Mouse (Mus musculus) MEL (cell line): ENCODE measurements around the gene Osbpl8. TPM values are rescaled to one million over a fixed set of nuclear protein-coding genes. Genes with fewer than 3 reads are reported as not detected.
A peak's percentile ranks its signal among the peaks of the same experiment; 100 is the strongest.

Experiments
- DNase-seq: peaks from one replicate; pipeline ENCODE4 v3.0.0; 2011; ENCODE audit warnings: low read depth, low spot score
- H3K27ac ChIP-seq: 2 replicates; pipeline ENCODE4 v1.5.1; 2012; ENCODE audit warnings: low read depth, mild to moderate bottlenecking, control low read depth, low read length, moderate library complexity; ENCODE audit not compliant: control insufficient read depth
- H3K27me3 ChIP-seq, 2 experiments: fragments of 150-350 bp in 1 of 2; sonication (generic) in 1 of 2; 2 replicates each; pipeline ENCODE4 v1.6.1; 2012; ENCODE audit warnings: low read length in 2 of 2, mild to moderate bottlenecking in 2 of 2, improper control_type of control experiment in 1 of 2, moderate library complexity in 1 of 2; ENCODE audit not compliant: insufficient read depth in 2 of 2, control insufficient read depth in 1 of 2
- H3K36me3 ChIP-seq, 2 experiments: 2 replicates each; pipeline ENCODE4 v1.6.1; 2012 to 2014; ENCODE audit warnings: low read length in 2 of 2, improper control_type of control experiment in 1 of 2, inconsistent platforms in 1 of 2, mild to moderate bottlenecking in 1 of 2; ENCODE audit not compliant: insufficient read depth in 2 of 2, control insufficient read depth in 1 of 2
- H3K4me1 ChIP-seq, 2 experiments: fragments of 150-350 bp in 1 of 2; sonication (generic) in 1 of 2; 2 replicates each; pipeline ENCODE4 v1.6.1; 2012; ENCODE audit warnings: low read length in 2 of 2, improper control_type of control experiment in 1 of 2, mild to moderate bottlenecking in 1 of 2; ENCODE audit not compliant: insufficient read depth in 2 of 2, control insufficient read depth in 1 of 2
- H3K4me3 ChIP-seq, 2 experiments: fragments of 150-350 bp in 1 of 2; sonication (generic) in 1 of 2; 2 replicates each; pipeline ENCODE4 v1.5.1; 2012; ENCODE audit warnings: low read depth in 2 of 2, low read length in 2 of 2, mild to moderate bottlenecking in 2 of 2, moderate library complexity in 2 of 2, control low read depth in 1 of 2, improper control_type of control experiment in 1 of 2; ENCODE audit not compliant: control insufficient read depth in 1 of 2, insufficient read depth in 1 of 2
- H3K79me2 ChIP-seq: 2 replicates; pipeline ENCODE4 v1.6.1; 2012; ENCODE audit warnings: mild to moderate bottlenecking, low read length, moderate library complexity; ENCODE audit not compliant: control insufficient read depth, poor library complexity, insufficient read depth
- H3K9ac ChIP-seq: 2 replicates; pipeline ENCODE4 v1.6.1; 2012; ENCODE audit warnings: low read depth, mild to moderate bottlenecking, control low read depth, low read length, moderate library complexity; ENCODE audit not compliant: control insufficient read depth, poor library complexity, severe bottlenecking
- H3K9me3 ChIP-seq: fragments of 150-350 bp; sonication (generic); replicated peaks from 2 replicates; pipeline ENCODE4 v1.6.1; 2012; ENCODE audit warnings: mild to moderate bottlenecking, low read length, improper control_type of control experiment, moderate library complexity; ENCODE audit not compliant: insufficient read depth
- BHLHE40 ChIP-seq: IDR thresholded peaks from 2 replicates; pipeline ENCODE4 v1.6.1; 2012; ENCODE audit warnings: low read depth, mild to moderate bottlenecking, inconsistent platforms, low read length, improper control_type of control experiment, borderline replicate concordance
- CHD1 ChIP-seq: IDR thresholded peaks from 2 replicates; pipeline ENCODE4 v1.6.1; 2012; ENCODE audit warnings: low read depth, mild to moderate bottlenecking, inconsistent platforms, low read length, improper control_type of control experiment
- CHD2 ChIP-seq: IDR thresholded peaks from 2 replicates; pipeline ENCODE4 v1.6.1; 2011; ENCODE audit warnings: low read length, improper control_type of control experiment
- E2F4 ChIP-seq: IDR thresholded peaks from 2 replicates; pipeline ENCODE4 v1.6.1; 2011; ENCODE audit warnings: low read depth, low read length, improper control_type of control experiment, borderline replicate concordance
- ELF1 ChIP-seq: IDR thresholded peaks from 2 replicates; pipeline ENCODE4 v1.6.1; 2014; ENCODE audit warnings: low read depth, mild to moderate bottlenecking, inconsistent platforms, low read length, improper control_type of control experiment, moderate library complexity
- ETS1 ChIP-seq: IDR thresholded peaks from 2 replicates; pipeline ENCODE4 v1.6.1; 2012; ENCODE audit warnings: low read depth, mild to moderate bottlenecking, inconsistent platforms, low read length, improper control_type of control experiment, moderate library complexity
- GATA1 ChIP-seq: IDR thresholded peaks from 2 replicates; pipeline ENCODE4 v1.6.1; 2011; ENCODE audit warnings: low read depth, low read length, improper control_type of control experiment
- JUND ChIP-seq: IDR thresholded peaks from 2 replicates; pipeline ENCODE4 v1.6.1; 2011; ENCODE audit warnings: low read depth, mild to moderate bottlenecking, improper control_type of control experiment, low read length
- KAT2A ChIP-seq: conservative IDR thresholded peaks from 2 replicates; pipeline ENCODE4 v1.6.1; 2012; ENCODE audit warnings: low read depth, low read length, improper control_type of control experiment, inconsistent platforms
- MAX ChIP-seq: IDR thresholded peaks from 2 replicates; pipeline ENCODE4 v1.6.1; 2011; ENCODE audit warnings: low read length, improper control_type of control experiment
- MXI1 ChIP-seq: IDR thresholded peaks from 2 replicates; pipeline ENCODE4 v1.6.1; 2011; ENCODE audit warnings: mild to moderate bottlenecking, low read depth, low read length, improper control_type of control experiment
- MYB ChIP-seq: IDR thresholded peaks from 2 replicates; pipeline ENCODE4 v1.6.1; 2011; ENCODE audit warnings: mild to moderate bottlenecking, low read depth, low read length, improper control_type of control experiment
- NRF1 ChIP-seq: IDR thresholded peaks from 2 replicates; pipeline ENCODE4 v1.6.1; 2014; ENCODE audit warnings: low read depth, mild to moderate bottlenecking, inconsistent platforms, low read length, improper control_type of control experiment, moderate library complexity; ENCODE audit not compliant: poor library complexity, insufficient read depth, severe bottlenecking
- POLR2A ChIP-seq, 2 experiments: IDR thresholded peaks; 2 replicates each; pipeline ENCODE4 v1.6.1; 2011 to 2012; ENCODE audit warnings: low read length in 2 of 2, mild to moderate bottlenecking in 2 of 2, control low read depth in 1 of 2, improper control_type of control experiment in 1 of 2, low read depth in 1 of 2, moderate library complexity in 1 of 2; ENCODE audit not compliant: control insufficient read depth in 1 of 2, insufficient read depth in 1 of 2, poor library complexity in 1 of 2
- RCOR1 ChIP-seq: IDR thresholded peaks from 2 replicates; pipeline ENCODE4 v1.6.1; 2012; ENCODE audit warnings: low read depth, mild to moderate bottlenecking, inconsistent platforms, low read length, improper control_type of control experiment
- TAL1 ChIP-seq: IDR thresholded peaks from 2 replicates; pipeline ENCODE4 v1.6.1; 2012; ENCODE audit warnings: mild to moderate bottlenecking, inconsistent platforms, low read length, moderate library complexity, mixed read lengths
- TBP ChIP-seq: IDR thresholded peaks from 2 replicates; pipeline ENCODE4 v1.8.0; 2011; ENCODE audit warnings: low read depth, low read length, improper control_type of control experiment
- UBTF ChIP-seq: IDR thresholded peaks from 2 replicates; pipeline ENCODE4 v1.6.1; 2012; ENCODE audit warnings: low read depth, mild to moderate bottlenecking, inconsistent platforms, low read length, improper control_type of control experiment, moderate library complexity, borderline replicate concordance; ENCODE audit not compliant: insufficient read depth
- ZC3H11A ChIP-seq: IDR thresholded peaks from 2 replicates; pipeline ENCODE4 v1.6.1; 2012; ENCODE audit warnings: low read depth, mild to moderate bottlenecking, inconsistent platforms, low read length, improper control_type of control experiment
- ZKSCAN1 ChIP-seq: IDR thresholded peaks from 2 replicates; pipeline ENCODE4 v1.6.1; 2012; ENCODE audit warnings: low read depth, mild to moderate bottlenecking, inconsistent platforms, low read length, improper control_type of control experiment, moderate library complexity
- ZMIZ1 ChIP-seq: IDR thresholded peaks from 2 replicates; pipeline ENCODE4 v1.6.1; 2012; ENCODE audit warnings: low read depth, mild to moderate bottlenecking, inconsistent platforms, low read length, improper control_type of control experiment, moderate library complexity
- polyA plus RNA-seq, 2 experiments: library from polyadenylated mRNA; stranded (reverse) in 1 of 2; unstranded in 1 of 2; fragments of >175 nt in 1 of 2; fragments of >200 nt in 1 of 2; gene quantifications; 2 replicates each; pipeline versions ENCODE4 v1.2.1 to v1.2.4; 2012; ENCODE audit warnings: low replicate concordance in 2 of 2, low read depth in 1 of 2; ENCODE audit not compliant: insufficient read length in 2 of 2, insufficient read depth in 1 of 2, missing spikeins in 1 of 2
- total RNA-seq: library from RNA; depleted of rRNA; stranded (reverse); fragments of 300-350 nt; gene quantifications from 2 replicates; pipeline ENCODE4 v1.2.3, GENCODE M21; 2012

The Osbpl8 gene
- total and polyA plus RNA-seq, 3 experiments = 26.2 to 44.8 (median 33.4) TPM

DNA sequence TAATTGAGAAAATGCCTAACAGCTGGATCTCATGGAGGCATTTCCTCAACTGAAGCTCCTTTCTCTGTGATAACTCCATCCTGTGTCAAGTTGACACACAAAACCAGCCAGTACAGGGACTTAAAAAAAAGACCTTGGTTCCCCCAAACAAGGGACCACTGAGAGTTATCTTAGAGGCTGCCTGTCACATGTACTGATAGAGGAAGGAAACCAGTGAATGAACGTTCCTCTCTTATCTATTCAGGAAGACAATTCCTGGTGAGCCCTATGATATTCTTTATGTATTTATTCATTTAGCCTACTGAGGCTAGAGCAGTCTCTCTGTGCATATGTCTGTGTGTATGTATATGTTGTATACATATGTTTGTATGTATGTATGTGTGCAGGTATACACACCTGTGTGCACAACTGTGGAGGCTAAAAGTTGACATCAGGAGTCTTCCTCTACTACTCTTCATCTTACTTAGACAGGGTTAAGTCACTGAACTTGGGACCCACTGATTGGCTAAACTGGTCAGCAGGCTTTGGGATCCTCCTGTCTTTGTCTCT, 39.7 kb upstream of the Osbpl8 start (continued):
- TF ChIP-seq MAX = 0 out of 2 replicates have a peak, but pooled peaks have one; percentile 46
- no peak; the same call in 1 of the 2 replicates for TF ChIP-seq MXI1
- TF ChIP-seq POLR2A (IDR thresholded peaks at IDR 0.05; ENCODE audit: control insufficient read depth in 1 of 2, insufficient read depth in 1 of 2, low read depth in 1 of 2, low read length in 2 of 2, poor library complexity in 1 of 2) = peak in 1 of 2 experiments; percentile 1; a peak in 1 of 4 replicates
- TF ChIP-seq, all 39 proteins: peak for 19

DNA sequence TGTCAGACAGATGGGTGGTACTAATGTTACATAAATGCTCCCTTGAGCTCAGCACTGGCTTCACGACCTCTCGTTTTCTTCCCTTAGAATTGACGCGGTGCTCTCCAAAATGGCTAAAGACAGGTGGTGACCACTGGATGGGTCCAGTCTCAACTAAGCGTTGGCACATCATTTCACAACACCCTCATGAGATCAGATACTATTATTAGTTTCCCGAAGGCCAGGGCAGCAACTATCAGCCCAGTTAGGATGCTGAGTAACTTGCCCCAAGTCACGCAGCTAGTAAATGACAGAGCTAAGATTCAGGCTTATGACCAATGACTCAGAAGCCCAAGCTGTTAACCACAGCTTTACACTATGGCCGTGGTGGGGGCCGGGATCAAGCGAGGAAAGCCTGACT, 37.2 kb upstream of the Osbpl8 start:
- H3K4me1 ChIP-seq = peaks cover 16 to 32% of the 10 kb centered on the region in 2 experiments
- no peak overlapping the region for H3K9ac ChIP-seq
- no peaks in the 10 kb centered on the region for H3K27me3 ChIP-seq
- H3K79me2 ChIP-seq = peaks cover 1% of the 10 kb centered on the region; the same call in 1 of the 2 replicates
- H3K36me3 ChIP-seq = peaks cover 0 to 21% of the 10 kb centered on the region in 2 experiments; a peak in 2 of 4 replicates
- DNase-seq = no peak
- no peak overlapping the region for H3K27ac ChIP-seq
- no peak overlapping the region for H3K4me3 ChIP-seq
- TF ChIP-seq MAX = no peak
- no peak for TF ChIP-seq TAL1
- no peak for TF ChIP-seq POLR2A (IDR thresholded peaks at IDR 0.05; ENCODE audit: control insufficient read depth in 1 of 2, insufficient read depth in 1 of 2, low read depth in 1 of 2, low read length in 2 of 2, poor library complexity in 1 of 2)
- TF ChIP-seq E2F4 = no peak
- TF ChIP-seq ZC3H11A = no peak
- TF ChIP-seq CHD1 = no peak
- no peak for TF ChIP-seq ETS1
- no peaks in the 10 kb centered on the region for H3K9me3 ChIP-seq

DNA sequence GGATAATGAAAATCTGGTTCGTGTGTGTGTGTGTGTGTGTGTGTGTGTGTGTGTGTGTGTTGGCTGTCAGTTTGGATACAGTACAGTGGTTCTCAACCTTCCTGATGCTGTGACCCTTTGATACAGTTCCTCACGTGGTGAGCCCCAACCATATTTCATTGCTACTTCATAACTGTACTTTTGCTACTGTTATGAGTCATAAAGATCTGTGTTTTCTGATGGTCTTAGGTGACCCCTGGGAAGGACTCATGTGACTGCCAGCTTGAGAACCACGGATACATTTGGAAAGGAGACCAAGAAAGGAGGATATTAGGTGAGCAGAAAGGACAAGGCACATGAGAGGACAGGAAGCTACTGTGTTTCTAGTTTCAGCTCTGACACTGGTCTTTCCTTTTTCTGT, 36.1 kb upstream of the Osbpl8 start:
- H3K4me1 ChIP-seq = peaks cover 13 to 26% of the 10 kb centered on the region in 2 experiments

More for the DNA sequence above, 36.1 kb upstream of the Osbpl8 start:
- Histone ChIP-seq H3K27ac (no peak overlapping the region), H3K27me3 (no peaks in the 10 kb centered on the region), H3K9ac (no peak overlapping the region), H3K4me3 (no peak overlapping the region), H3K36me3 (peaks cover 0 to 14% of the 10 kb centered on the region in 2 experiments; a peak in 2 of 4 replicates), H3K79me2 (peaks cover 1% of the 10 kb centered on the region; the same call in 1 of the 2 replicates), H3K9me3 (no peaks in the 10 kb centered on the region)
- TF ChIP-seq KAT2A = no peak
- TF ChIP-seq ELF1 = no peak
- TF ChIP-seq POLR2A (IDR thresholded peaks at IDR 0.05; ENCODE audit: control insufficient read depth in 1 of 2, insufficient read depth in 1 of 2, low read depth in 1 of 2, low read length in 2 of 2, poor library complexity in 1 of 2) = no peak
- no peak for TF ChIP-seq CHD2
- no peak for TF ChIP-seq UBTF
- TF ChIP-seq MYB = no peak
- no peak for TF ChIP-seq ZMIZ1
- no peak for TF ChIP-seq NRF1
- no peak for TF ChIP-seq GATA1
- TF ChIP-seq E2F4 = no peak
- TF ChIP-seq RCOR1 = no peak
- no peak for TF ChIP-seq ZKSCAN1
- no peak for TF ChIP-seq BHLHE40
- TF ChIP-seq TBP = no peak
- no peak for TF ChIP-seq JUND
- no peak for DNase-seq
